Mouse (Mus musculus) liver, embryonic 16.5 days (tissue): ENCODE measurements at regions not wholly inside any gene's neighbourhood (a gene's known extent, or its start where the extent isn't known, plus 50 kb on each side); places are given as distances from the start of the nearest gene placed in this dataset.
A peak's percentile ranks its signal among the peaks of the same experiment; 100 is the strongest.

Source experiments
- ATAC-seq: fragments of 200-750 bp; cut with Nextera tagmentation; 2 replicates; pipeline ENCODE4 v1.8.0; 2017; ENCODE audit warnings: low read depth, mild to moderate bottlenecking, moderate number of reproducible peaks, moderate library complexity
- H3K27ac ChIP-seq: fragments of 300-500 bp; sonication (generic); 2 replicates; pipeline ENCODE4 v1.5.1; 2014; ENCODE audit warnings: mild to moderate bottlenecking, low read length
- H3K27me3 ChIP-seq: fragments of 300-500 bp; sonication (generic); 2 replicates; pipeline ENCODE4 v1.6.1; 2014; ENCODE audit warnings: low read depth, low read length, mixed read lengths; ENCODE audit not compliant: control insufficient read depth, insufficient read depth
- H3K36me3 ChIP-seq: fragments of 300-500 bp; sonication (generic); 2 replicates; pipeline ENCODE4 v1.6.1; 2014; ENCODE audit warnings: mild to moderate bottlenecking; ENCODE audit not compliant: control insufficient read depth, insufficient read depth
- H3K4me1 ChIP-seq: fragments of 300-500 bp; sonication (generic); 2 replicates; pipeline ENCODE4 v1.6.1; 2014; ENCODE audit warnings: low read depth, low read length, mixed read lengths; ENCODE audit not compliant: control insufficient read depth
- H3K4me2 ChIP-seq: fragments of 300-500 bp; sonication (generic); 2 replicates; pipeline ENCODE4 v1.6.1; 2014; ENCODE audit warnings: low read depth, low read length, mixed read lengths
- H3K4me3 ChIP-seq: fragments of 300-500 bp; sonication (generic); 2 replicates; pipeline ENCODE4 v1.5.1; 2014; ENCODE audit warnings: low read depth, mild to moderate bottlenecking, low read length
- H3K9ac ChIP-seq: fragments of 300-500 bp; sonication (generic); 2 replicates; pipeline ENCODE4 v1.6.1; 2014; ENCODE audit warnings: low read depth, low read length
- H3K9me3 ChIP-seq: fragments of 300-500 bp; sonication (generic); replicated peaks from 2 replicates; pipeline ENCODE4 v1.6.1; 2016; ENCODE audit warnings: low read length; ENCODE audit not compliant: control insufficient read depth
- WGBS: fragments of 180-500 bp; shearing (Covaris S2); extraction: QIAGEN DNeasy Blood & Tissue Kit; methylation state at CpG from one replicate; pipeline ENCODE4 v1.1.7; 2014; ENCODE audit not compliant: insufficient replicate concordance; 5-methylcytosine and 5-hydroxymethylcytosine counted together

GRCm38 (mm10) chr11:52628875-52629274, 135.6 kb upstream of the Fstl4 start:
- Histone ChIP-seq H3K4me1 (no peaks in the 10 kb centered on the region), H3K4me2 (no peak overlapping the region), H3K27ac (no peak overlapping the region), H3K9me3 (no peaks in the 10 kb centered on the region), H3K4me3 (no peak overlapping the region), H3K27me3 (no peaks in the 10 kb centered on the region), H3K9ac (no peak overlapping the region), H3K36me3 (no peaks in the 10 kb centered on the region)
- no peak for ATAC-seq
- WGBS: 59% methylated on average over 2 of the region's 2 CpGs

GRCm38 (mm10) chr11:52629776-52630175, 134.7 kb upstream of the Fstl4 start:
- H3K27ac ChIP-seq: no peak overlapping the region
- no peak overlapping the region for H3K4me2 ChIP-seq
- no peaks in the 10 kb centered on the region for H3K27me3 ChIP-seq
- no peaks in the 10 kb centered on the region for H3K4me1 ChIP-seq
- WGBS: 34% methylated on average over 5 of the region's 5 CpGs
- H3K36me3 ChIP-seq: no peaks in the 10 kb centered on the region
- H3K4me3 ChIP-seq: no peak overlapping the region
- H3K9me3 ChIP-seq: no peaks in the 10 kb centered on the region
- no peak overlapping the region for H3K9ac ChIP-seq
- no peak for ATAC-seq

GRCm38 (mm10) chr11:52631579-52631978, 132.9 kb upstream of the Fstl4 start:
- Histone ChIP-seq H3K36me3 (no peaks in the 10 kb centered on the region), H3K4me1 (no peaks in the 10 kb centered on the region), H3K4me2 (no peak overlapping the region), H3K9me3 (no peaks in the 10 kb centered on the region), H3K27me3 (no peaks in the 10 kb centered on the region), H3K9ac (no peak overlapping the region), H3K27ac (no peak overlapping the region), H3K4me3 (no peak overlapping the region)
- ATAC-seq: no peak
- 31% methylated on average over 3 of the region's 3 CpGs for WGBS

- Histone ChIP-seq H3K36me3 (no peaks in the 10 kb centered on the region), H3K27me3 (no peaks in the 10 kb centered on the region), H3K4me3 (no peak overlapping the region), H3K27ac (no peak overlapping the region), H3K9ac (no peak overlapping the region), H3K9me3 (no peaks in the 10 kb centered on the region), H3K4me2 (no peak overlapping the region), H3K4me1 (no peaks in the 10 kb centered on the region)
- no peak for ATAC-seq
- 49% methylated on average over 3 of the region's 3 CpGs for WGBS
Measured at GRCm38 (mm10) chr11:52634189-52634588, 130.2 kb upstream of the Fstl4 start.

DNA sequence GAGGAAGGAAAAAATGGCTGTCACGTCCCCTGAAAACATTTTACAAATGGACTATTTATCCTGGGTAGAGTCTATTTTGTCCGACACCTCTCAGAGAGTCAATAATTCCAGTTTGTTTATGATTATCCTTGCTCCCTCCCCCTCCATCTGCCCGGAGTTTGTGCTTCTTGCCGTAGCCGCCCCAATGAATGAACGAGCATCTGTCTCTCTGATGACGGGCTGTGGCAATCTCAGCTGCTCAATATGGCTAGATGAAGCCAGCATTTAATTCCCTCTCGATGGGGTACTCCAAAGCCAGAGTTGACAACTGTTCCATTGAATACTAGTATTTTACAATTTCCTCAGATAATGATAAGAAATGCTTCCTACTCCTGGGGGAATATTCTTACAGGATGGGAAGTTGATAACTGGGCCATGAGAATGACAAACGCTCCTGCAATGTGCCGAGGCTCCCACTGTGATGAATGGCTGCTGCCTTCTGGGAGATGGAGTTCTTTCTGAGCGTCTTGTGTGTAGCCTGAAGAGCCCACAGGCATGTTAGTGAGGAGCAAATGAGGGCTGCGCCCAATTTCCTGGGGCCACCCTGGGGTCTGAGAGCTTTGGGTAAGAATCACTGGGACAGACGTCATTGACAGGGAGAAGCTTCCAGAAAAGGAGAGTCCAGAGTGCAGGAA, 128.6 kb upstream of the Fstl4 start:
- Histone ChIP-seq H3K27ac (no peak overlapping the region), H3K27me3 (no peaks in the 10 kb centered on the region), H3K9ac (no peak overlapping the region), H3K4me2 (no peak overlapping the region), H3K36me3 (no peaks in the 10 kb centered on the region), H3K9me3 (no peaks in the 10 kb centered on the region), H3K4me3 (no peak overlapping the region), H3K4me1 (no peaks in the 10 kb centered on the region)
- ATAC-seq: no peak
- WGBS: 65% methylated on average over 13 of the region's 13 CpGs

DNA sequence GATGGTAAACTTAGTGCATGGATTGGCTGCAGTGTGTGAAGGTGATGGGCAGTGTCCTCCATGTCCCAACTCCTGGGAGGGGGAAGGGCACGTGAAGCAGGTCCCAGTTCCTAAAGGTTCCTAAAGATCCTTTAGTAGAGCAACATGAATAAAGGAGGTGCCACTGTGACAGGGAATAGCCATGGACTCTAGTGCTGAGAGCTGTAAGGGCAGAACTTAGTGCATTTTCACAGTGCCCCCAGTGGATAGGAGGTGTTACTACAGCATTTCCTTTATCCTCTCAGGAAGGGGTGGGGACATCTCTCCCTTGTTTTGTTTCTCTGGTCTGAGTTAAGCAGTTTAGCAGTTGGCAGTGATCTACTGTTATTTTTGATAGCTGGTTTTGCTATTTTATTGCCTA, 125.5 kb upstream of the Fstl4 start:
- Histone ChIP-seq H3K36me3 (no peaks in the 10 kb centered on the region), H3K4me1 (no peaks in the 10 kb centered on the region), H3K27ac (no peak overlapping the region), H3K4me3 (no peak overlapping the region), H3K27me3 (no peaks in the 10 kb centered on the region), H3K9me3 (no peaks in the 10 kb centered on the region), H3K9ac (no peak overlapping the region), H3K4me2 (no peak overlapping the region)
- WGBS: 73% methylated on average over 1 of the region's 1 CpGs
- ATAC-seq: no peak

- no peak overlapping the region for H3K4me2 ChIP-seq
- H3K27me3 ChIP-seq: no peaks in the 10 kb centered on the region
- no peaks in the 10 kb centered on the region for H3K4me1 ChIP-seq
- no peaks in the 10 kb centered on the region for H3K9me3 ChIP-seq
- no peak for ATAC-seq
- no peak overlapping the region for H3K4me3 ChIP-seq
- H3K36me3 ChIP-seq: no peaks in the 10 kb centered on the region
- H3K27ac ChIP-seq: no peak overlapping the region
- no peak overlapping the region for H3K9ac ChIP-seq
- WGBS: 41% methylated on average over 14 of the region's 14 CpGs
Measured at GRCm38 (mm10) chr11:52641725-52642338, 122.6 kb upstream of the Fstl4 start.

DNA sequence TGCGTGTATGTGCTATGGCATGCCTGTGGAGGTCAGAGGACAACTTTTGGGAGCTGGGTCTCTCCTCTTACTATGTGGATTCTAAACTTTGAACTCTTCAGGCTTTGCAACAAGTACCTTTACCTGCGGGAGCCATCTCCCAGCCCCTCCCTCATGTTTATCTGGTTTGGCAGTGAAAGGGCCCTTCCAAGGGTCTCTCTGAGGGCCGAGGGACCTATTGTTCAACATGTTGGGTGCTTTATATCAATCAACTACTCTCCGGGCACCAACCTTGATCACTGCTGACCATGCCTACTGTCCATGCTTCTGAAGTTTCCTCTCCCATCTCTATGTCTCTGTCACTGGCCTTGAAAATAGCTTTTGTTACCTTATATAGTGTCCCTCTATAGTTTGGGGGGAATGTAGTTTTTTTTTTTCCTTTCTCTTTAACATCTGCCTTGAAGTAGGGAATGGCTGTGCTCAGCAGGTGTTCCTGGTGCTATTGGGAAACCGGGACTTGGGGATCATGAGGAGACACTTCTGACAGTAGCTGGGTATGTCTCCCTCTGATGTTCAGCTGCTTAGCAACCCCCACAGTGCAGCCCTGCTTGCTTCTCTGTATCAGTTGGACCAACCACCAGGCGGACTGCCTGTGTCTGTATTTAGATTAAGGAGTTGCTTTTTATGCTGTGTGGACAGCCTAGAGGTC, 120.2 kb upstream of the Fstl4 start:
- WGBS: 28% methylated on average over 6 of the region's 6 CpGs
- no peaks in the 10 kb centered on the region for H3K9me3 ChIP-seq
- H3K4me1 ChIP-seq: no peaks in the 10 kb centered on the region
- no peak overlapping the region for H3K27ac ChIP-seq
- H3K9ac ChIP-seq: no peak overlapping the region
- H3K27me3 ChIP-seq: no peaks in the 10 kb centered on the region
- H3K4me3 ChIP-seq: no peak overlapping the region
- H3K36me3 ChIP-seq: no peaks in the 10 kb centered on the region
- peak; percentile 32; the same call in 1 of the 2 replicates for ATAC-seq
- no peak overlapping the region for H3K4me2 ChIP-seq

- Histone ChIP-seq H3K27ac (no peak overlapping the region), H3K27me3 (no peaks in the 10 kb centered on the region), H3K36me3 (no peaks in the 10 kb centered on the region), H3K4me3 (no peak overlapping the region), H3K9ac (no peak overlapping the region), H3K4me1 (no peaks in the 10 kb centered on the region), H3K9me3 (no peaks in the 10 kb centered on the region), H3K4me2 (no peak overlapping the region)
- ATAC-seq: no peak
- WGBS: 53% methylated on average over 15 of the region's 15 CpGs
Measured at GRCm38 (mm10) chr11:52648176-52648839, 116.1 kb upstream of the Fstl4 start.
